Mouse (Mus musculus): ENCODE results near the gene Epm2a.
A peak's percentile ranks its signal among the peaks of the same experiment; 100 is the strongest.

Epm2a gene

DNA sequence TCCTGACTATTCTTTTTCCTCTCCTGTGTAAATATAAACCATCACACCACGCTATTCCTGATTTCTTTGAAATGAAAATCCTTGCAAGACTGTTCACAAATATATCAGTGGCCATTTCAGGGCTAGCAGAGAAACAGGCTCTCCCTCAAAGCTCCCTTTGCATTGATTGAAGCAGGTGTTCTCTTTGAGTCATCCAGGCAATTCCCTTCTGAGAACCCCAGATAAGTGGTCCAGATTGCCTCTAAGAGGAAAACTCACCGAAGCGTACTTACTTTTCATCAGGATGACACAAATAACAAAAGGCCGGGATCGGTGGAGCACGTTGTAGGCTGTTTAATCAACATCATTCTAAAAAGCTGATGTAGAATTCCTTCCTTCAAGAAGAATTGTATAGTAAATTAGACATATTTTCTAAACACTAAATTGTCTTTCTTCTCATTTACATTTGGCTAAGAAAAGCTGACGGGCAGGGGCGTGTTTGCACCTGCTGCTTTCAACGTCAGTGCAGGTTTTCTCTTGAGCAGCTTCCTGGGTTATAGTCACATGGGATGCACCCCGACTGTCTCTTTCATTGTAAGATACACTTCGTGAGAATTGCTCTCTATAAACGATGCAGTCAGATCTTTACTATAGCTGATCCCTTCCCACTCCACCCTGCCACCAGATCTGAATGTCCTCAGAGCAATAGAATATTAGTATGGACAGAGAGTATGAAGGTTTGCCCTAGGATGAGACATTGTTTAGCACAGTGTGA lies 86.0 kb downstream of the Epm2a start:
- no peak for DNase-seq (ENCODE audit: low read depth)

DNA sequence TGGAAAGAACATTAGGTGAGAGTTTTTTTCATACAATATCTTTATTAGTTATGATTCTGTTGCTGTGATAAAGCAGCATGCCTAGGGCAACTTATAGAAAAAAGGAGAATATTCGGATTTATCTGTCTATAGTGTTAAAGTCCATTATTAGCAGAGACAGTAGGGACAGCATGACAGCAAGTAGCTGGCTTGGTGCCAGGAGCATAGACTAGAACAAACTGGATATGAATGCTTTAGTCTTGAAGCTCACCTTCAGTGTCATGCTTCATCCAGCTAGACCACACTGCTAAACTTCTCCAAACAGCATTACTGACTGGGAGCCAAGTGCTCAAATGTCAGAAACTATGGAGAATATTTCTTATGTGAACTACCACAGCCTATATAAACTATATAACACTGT lies 93.8 kb downstream of the Epm2a start:
- DNase-seq (ENCODE audit: low read depth): no peak

DNA sequence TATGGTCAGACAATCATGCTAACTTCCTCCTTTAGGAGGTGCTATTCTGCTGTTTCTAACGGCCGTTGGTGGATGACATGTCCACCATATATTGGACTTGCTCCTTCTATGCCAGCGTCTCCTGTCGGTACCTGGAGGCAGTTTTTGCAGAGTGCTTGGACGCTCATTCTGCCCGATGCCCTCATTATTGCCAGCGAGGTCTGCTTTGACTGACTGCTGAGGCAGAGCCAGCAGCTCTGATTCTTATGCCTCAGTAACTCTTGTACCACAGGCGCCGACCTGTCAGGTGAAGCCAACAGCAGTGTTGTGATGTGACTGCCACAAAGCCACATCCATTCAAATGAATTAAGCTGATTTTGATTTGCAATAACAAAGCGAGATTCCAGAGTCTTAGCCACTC lies 95.3 kb downstream of the Epm2a start:
- DNase-seq (ENCODE audit: low read depth): no peak

DNA sequence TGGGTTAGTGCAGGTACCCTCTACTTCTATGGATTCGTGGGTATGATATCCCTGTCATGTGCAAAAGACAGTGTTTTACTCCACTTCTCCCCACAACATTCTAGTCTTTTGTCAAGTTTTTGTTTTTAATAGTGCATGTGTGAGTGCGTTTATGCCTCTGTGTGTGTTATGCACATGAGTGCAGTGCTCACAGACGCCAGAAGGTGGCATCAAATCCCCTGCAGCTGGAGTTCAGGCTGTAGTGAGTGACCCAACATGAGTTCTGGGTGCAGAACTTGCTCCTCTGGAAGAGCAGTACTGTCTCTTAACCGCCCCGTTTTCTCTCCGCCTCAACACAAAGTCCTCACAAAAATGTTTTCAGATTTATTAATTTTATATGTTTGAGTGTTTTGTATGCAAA lies 96.1 kb downstream of the Epm2a start:
- DNase-seq (ENCODE audit: low read depth): no peak

DNA sequence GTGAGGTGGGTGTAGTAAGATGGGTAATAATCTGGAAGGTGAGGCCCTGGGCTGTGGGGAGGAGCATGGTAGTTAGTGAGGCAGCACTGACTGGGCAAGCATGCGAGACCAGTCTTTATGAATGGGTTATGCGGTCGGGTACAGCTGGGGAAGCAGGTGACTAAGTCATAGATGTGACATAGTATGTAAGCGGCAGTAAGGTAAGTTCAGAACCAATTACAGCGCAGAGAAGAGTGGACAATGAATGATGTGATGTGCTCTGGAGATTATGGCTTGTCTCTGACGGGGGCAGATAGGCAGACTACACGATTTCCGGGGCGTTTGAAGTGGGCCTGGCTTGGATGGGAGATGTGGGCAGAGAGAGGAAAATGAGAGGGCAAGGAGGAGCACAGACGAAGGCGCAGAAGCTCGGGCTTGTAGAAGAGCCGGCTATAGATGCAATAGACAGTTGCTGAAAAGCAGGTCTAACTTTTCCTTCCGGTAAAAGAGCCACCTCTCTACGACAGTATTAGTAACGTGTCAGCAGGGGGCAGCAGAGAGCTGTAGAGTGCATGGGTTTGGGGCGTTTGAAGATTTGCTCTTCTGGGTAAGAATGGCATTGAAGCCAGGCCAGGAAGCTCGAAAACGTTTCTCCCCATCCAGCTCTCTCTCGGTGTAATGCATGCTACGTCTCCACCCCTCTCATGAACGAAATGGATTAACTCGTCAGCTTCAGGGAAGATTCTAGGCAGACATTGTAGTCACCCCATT lies 106.5 kb downstream of the Epm2a start:
- DNase-seq (ENCODE audit: low read depth): peak; percentile 75

DNA sequence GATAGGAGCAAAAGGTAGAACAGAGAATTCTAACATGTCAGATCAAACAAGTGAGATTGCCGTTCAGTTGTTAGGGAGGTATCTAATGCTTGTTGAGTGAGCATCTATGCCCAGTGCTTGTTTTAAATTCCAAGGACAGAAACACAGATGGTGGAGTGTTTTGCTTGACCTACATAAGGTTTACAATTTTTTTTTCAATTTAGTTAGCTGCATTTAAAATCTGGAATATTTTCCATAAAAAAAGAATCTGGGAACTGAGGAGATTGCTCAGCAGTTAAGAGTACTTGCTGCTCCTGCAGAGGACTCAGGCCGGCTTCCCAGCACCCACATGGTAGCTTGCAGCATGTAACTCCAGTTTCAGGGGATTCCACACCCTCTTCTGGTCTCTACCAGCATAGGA lies 109.3 kb downstream of the Epm2a start:
- DNase-seq (ENCODE audit: low read depth): no peak

DNA sequence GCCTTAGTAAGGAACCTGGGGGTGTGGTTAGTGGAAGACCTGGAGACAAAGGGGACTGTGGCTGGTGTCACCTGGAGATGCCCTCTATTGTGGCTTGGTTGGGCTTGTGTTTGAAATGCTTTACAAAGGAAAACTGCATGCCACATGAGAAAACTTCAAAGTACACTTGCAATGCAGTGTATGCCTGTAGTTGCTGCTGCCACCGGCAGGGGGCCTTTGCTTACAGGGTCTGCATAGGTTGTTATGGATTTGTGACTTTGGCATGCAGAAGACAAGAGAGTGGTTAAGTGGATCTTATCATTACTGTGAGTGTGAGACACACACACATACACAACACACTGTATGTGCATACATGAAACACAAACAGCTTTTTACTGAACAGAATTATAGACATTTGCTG lies 114.2 kb downstream of the Epm2a start:
- peak; percentile 14 for DNase-seq (ENCODE audit: low read depth)

DNA sequence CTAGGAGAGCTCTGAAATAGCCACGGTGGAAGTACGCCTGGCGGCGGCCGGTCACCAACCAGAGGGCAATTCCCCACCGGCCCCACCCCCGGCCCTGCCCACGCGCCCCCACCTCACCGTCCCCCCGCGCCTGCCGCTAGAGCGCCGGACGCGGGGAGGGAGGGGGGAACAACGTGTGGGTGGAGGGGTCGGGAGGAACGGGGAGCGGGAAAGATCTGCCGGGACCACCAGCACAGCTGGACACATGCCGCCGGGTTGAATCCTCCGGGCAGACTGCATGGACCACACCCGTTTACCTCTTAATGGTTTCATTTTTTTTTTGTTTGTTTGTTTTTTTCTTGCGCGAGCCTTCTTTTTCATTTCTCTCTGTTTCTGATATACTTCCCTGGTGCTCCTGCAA lies 148.8 kb downstream of the Epm2a start:
- DNase-seq (ENCODE audit: low read depth): peak; percentile 69
